Mouse (Mus musculus) frontal cortex, postnatal 10 days (tissue): ENCODE data around the gene Atp8b4.
"Not testable (repeated sequence)": the region's sequence is repeated elsewhere in the genome, so short reads cannot be mapped to it uniquely, and the experiment has no call there.

Experiments used
- DNase-seq, 2 experiments: peaks; one replicate each; pipeline ENCODE4 v3.0.0; 2022; ENCODE audit warnings: low spot score in 2 of 2, mixed read lengths in 1 of 2

Gene Atp8b4

DNA sequence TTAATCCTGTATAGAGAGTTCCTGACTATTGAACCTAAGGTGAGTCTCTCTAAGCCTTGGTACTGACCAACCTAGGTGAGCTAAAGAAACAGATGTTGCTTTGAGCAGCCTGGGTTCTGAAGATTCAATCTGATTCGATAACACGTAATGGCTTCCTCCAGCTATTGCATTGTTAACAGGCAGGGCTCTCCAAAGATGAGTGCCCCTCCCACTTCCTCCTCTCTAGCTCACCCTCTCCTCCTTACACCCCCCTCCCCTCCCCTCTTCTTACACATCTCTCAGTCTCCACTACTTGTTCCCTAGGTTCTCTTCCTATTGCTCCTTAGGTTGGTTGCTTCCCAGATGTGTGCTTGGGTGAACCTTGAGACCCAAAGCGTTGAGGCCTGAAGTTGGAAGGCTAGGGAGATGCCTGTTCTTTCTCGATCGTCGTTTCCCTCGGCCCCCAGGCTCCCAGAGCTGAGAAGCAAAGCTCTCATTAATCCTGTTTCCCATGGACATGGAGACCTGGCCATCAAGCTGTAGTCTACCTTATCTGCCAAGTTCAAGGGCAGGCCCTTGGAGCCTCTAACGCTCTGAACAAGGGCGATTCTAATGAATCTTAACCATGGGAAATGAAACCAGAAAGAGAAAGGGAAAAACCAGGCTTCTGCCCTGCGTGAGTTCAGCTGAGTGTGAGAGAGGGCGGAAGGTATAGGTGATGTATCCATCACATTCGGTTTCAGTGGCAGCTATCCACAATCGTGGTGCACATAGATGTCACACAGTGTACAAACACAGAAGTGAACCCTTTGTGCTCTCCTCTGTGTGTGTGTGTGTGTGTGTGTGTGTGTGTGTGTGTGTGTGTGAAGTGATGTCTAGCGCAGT, 4.4 kb downstream of the Atp8b4 start:
- DNase-seq = no peak

- no peak for DNase-seq
Observed at GRCm38 (mm10) chr2:126495230-126495629, 5.2 kb downstream of the Atp8b4 start.

- DNase-seq = no peak
Observed at GRCm38 (mm10) chr2:126493306-126493705, 7.2 kb downstream of the Atp8b4 start.

DNA sequence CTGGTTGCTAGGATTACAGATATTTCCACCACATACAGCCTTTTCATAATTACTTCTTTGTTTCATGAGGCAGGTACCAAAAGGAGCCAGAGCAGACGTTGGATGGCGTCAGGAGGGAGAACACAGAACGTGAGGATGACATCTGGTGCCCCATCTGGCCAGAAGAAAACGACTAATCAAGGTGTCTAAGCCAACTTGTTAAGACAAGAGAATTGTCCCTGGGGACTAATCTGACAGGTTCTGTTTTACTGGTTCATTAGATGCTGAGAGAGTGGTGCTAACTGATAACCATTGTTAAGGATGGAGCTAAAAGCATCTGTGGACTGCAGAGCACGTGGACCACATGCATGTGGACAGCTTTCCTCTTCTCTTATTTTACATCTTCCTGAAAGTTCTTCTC, 7.8 kb downstream of the Atp8b4 start:
- no peak for DNase-seq

DNA sequence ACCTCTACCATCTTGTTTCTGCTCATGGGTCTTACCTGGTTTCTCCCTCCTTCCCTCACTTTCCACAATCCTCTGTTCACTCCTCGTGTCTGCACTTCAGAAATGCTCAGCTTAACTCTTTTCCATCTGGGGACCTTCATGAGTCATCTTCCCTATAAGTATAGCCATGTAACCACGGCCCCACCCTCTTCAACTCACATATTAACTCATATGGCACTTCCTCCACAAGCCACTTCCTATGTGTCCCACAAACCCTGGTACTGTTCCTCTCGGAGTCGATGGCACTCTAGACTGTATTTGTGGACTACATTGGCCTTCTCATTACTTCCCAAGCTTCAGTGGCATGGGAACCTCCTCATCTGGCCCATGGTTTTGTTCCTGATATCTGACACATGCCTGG, 9.0 kb downstream of the Atp8b4 start:
- DNase-seq = no peak

DNA sequence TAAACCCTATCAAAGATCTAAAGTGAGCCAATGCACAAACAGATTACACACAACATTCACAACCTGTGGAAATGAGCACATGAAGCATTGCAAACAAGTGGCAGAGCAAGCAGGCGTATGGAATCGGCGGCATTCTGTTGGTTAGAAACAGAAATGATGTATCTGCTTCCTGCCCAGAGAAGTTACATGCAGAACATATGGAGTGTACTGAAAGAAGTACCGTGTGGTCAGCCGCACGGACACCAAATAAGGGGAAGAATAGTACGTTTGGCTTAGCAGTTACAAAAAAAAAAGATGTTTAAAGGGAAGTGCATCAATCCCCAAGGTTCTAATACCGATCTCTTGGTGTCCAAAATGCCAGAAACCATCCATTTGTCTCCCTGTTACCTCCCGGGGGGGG, 9.9 kb downstream of the Atp8b4 start:
- DNase-seq = no peak

- DNase-seq = no peak
Observed at GRCm38 (mm10) chr2:126485262-126486017, 15.0 kb downstream of the Atp8b4 start.

GRCm38 (mm10) chr2:126483337-126483736, 17.1 kb downstream of the Atp8b4 start:
- no peak for DNase-seq

DNA sequence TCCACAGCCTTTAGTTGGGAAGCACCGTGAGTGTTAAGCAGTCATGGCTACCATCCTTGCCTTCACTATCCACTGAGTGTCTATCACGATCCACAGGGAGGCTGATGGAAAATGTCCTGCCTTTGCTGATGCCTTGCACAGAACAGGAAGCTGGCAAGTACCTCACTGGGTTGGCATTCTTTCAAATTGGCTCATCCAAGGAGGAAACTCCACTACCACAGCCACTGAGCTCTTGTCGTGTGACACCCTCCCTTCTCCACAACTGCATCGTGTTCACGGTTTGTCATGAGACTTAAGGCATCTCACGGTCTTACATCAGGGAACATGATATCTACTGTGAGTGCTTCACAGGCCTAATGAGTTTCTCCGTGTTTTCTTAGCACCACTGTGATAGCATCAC, 22.9 kb downstream of the Atp8b4 start:
- no peak for DNase-seq

GRCm38 (mm10) chr2:126475681-126476410, 24.6 kb downstream of the Atp8b4 start:
- no peak for DNase-seq

- no peak for DNase-seq
Observed at GRCm38 (mm10) chr2:126474019-126474418, 26.5 kb downstream of the Atp8b4 start.

GRCm38 (mm10) chr2:126472836-126473235, 27.6 kb downstream of the Atp8b4 start:
- DNase-seq = no peak

- DNase-seq = no peak
Observed at GRCm38 (mm10) chr2:126467790-126468189, 32.7 kb downstream of the Atp8b4 start.

DNA sequence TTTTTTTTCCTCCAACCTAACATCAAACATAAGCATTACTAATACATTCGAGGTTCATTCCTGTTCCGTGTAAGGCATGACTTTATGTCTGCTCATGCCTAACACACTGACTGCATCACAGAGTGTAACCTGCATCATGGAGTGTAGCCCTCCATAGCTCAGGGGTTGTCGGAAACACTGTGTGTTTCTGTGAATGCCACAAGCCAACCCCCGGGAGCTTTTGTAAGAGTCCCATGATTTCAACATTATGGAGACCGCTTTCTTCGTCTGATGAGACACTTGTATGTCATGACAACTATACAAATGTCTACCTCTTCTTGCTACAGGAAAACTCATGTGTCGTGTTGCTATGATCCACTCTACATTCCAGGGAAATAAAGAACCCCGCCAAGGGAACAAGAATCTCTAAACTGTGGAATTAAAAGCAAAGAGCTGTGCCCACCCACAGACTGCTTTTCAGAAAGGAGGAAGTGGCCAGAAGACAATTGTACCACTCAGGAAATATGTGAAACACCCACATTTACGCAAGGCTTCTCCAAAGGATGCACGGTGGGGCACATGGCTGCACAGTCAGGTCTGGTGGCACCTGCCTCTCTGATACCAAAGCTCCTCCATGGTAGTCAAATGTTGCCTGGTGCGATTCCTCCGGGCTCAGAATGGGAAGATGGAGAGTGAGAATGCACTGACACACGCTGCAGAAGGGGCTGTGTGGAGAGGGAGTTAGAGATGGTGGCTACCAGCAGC, 33.9 kb downstream of the Atp8b4 start:
- no peak for DNase-seq

- no peak for DNase-seq
Observed at GRCm38 (mm10) chr2:126458661-126459060, 41.8 kb downstream of the Atp8b4 start.

- DNase-seq = not testable (repeated sequence)
Observed at GRCm38 (mm10) chr2:126457759-126458158, 42.7 kb downstream of the Atp8b4 start.

- no peak for DNase-seq
Observed at GRCm38 (mm10) chr2:126450937-126451302, 49.6 kb downstream of the Atp8b4 start.

DNA sequence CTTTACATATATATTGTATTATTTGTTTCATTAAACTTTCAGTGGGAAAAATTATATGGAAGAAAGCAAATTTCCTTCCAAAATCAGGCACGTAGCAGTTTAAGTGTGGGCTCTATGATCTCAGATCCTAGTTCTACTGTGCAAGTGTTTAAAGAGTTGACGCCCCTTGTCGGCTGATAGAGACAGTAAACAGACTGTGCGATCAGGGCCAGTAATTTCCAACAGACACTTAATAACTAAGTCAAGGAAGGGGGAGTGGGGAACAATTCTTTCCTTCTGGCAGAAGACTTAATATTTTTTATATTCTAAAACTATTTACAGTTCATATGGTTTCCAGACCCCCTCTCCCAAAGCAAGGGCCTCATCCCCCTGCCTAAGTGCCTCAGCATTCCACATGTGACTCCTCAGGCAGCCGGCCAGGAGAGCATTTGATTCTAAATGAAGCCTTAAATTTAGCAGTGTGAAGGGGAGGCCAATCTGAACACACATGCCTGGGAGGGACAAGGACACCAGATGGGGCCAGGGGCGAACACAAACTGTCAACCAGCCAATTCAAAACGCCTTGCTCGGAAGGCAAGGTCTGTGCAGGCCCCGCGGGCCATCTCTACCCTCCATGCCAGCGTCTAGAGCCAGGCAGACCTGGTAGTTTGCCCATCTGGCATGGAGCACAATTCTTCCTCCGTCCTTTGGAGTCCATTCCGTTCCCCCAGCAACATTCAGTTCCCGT, 50.1 kb downstream of the Atp8b4 start:
- DNase-seq = peak; percentile 13 to 24

- DNase-seq = no peak
Observed at GRCm38 (mm10) chr2:126445039-126445438, 55.4 kb downstream of the Atp8b4 start.

GRCm38 (mm10) chr2:126441586-126441985, 58.9 kb downstream of the Atp8b4 start:
- DNase-seq = no peak

DNA sequence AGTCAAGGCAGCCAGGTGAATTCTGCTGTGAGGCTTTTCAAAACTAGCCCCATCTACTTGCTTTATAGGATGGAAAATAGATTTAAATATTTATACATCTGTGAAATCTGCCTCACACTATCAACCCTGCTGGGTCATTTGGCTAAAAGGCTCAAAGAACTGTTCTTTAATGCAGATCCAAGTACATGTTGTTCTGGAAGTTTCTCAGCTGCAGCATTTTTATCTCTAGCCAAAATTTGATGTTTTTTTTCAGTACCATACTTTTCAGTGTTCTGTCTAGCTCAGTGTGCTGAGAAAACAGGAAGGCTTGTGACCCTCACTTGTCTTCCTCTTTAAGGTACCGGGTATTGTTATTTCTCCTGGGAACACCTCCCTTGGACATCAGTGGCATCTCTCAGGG, 65.8 kb downstream of the Atp8b4 start:
- no peak for DNase-seq
